Mouse (Mus musculus): ENCODE measurements around the gene Wbp11.

- TF ChIP-seq CTCF (IDR thresholded peaks at IDR 0.05; ENCODE audit: borderline replicate concordance, insufficient read depth, low read depth, low read length) (no peak), POLR2A (IDR thresholded peaks at IDR 0.05; ENCODE audit: borderline replicate concordance, insufficient read depth, low read length) (no peak)
Observed at GRCm38 (mm10) chr6:136781377-136781986, 46.6 kb downstream of the Wbp11 start, which contains the start of gene Gucy2c.
